Mouse (Mus musculus) CD8-positive naive resting alpha-beta T cell, adult 2 months (primary cell): ENCODE results near the gene Pltp.
"Not testable (repeated sequence)": the region's sequence is repeated elsewhere in the genome, so short reads cannot be mapped to it uniquely, and the experiment has no call there.

Experiments
- DNase-seq, 2 experiments: peaks; one replicate each; pipeline ENCODE4 v3.0.0; 2022; ENCODE audit warnings: low read depth in 2 of 2, low spot score in 2 of 2

The Pltp gene

GRCm38 (mm10) chr2:164813557-164813956, 44.0 kb downstream of the Pltp start:
- DNase-seq: no peak

GRCm38 (mm10) chr2:164806614-164807013, 50.9 kb downstream of the Pltp start:
- no peak for DNase-seq

DNA sequence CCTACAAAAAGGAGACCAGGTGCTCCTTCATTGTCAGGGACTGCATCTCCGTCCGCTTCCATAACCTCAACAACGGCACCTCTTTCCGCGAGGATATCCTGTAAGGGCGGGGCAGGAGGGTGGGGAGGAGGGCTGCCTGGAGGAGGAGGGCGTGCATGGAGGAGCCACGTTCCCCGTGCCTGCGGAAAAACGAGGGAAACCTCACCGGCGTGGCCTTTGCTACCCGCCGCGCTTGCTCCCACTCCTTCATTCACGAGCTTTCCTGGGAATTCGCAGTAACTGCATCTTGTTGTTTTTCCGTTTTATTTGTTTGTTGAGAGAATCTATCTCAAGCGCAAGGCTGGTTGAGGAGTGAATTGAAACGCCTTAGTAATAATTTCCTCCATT, 52.2 kb downstream of the Pltp start:
- no peak for DNase-seq

- DNase-seq: peak; percentile 96 to 98
Measured at GRCm38 (mm10) chr2:164804533-164805331, 52.8 kb downstream of the Pltp start, which contains the start of the genes Acot8 and Zswim3. Gene Acot8 (minus strand): TSS chr2:164804882. Gene Zswim3 (plus strand): TSS chr2:164805098.

GRCm38 (mm10) chr2:164803921-164804313, 53.6 kb downstream of the Pltp start:
- DNase-seq: no peak

DNA sequence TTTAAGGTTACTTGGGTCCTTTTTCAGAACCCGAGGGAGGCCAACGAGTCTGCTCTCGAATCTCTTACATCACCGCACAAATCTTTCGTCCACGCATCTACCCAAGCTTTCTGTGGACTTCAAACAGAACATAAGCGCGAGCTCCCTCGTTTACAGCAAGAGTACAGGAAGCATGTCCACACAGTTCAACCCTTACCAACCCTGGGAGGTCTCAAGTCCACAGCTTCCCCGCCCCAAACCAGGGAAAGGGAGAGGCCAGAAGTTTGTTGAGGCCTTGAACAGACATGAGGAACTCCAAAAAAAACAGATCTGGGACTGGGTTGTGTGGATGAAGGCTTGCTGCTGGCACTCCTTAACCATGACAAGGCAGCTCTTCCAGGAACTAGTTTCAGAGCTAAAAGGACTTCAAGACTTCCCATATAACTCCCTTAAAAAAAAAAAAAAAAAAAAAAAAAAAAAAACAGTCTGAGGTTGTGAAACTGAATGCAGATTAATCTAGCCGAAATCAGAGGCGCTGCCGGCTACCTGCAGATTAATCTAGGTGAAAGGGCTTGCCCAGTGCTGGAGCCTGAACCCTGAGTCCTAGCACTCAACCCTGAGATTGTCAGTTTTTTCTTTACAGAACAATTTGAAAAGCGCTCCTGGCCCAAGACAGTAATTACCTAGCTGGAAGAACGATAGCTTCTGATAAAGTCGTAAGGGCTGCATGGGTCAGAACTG, 54.1 kb downstream of the Pltp start:
- DNase-seq: no peak

DNA sequence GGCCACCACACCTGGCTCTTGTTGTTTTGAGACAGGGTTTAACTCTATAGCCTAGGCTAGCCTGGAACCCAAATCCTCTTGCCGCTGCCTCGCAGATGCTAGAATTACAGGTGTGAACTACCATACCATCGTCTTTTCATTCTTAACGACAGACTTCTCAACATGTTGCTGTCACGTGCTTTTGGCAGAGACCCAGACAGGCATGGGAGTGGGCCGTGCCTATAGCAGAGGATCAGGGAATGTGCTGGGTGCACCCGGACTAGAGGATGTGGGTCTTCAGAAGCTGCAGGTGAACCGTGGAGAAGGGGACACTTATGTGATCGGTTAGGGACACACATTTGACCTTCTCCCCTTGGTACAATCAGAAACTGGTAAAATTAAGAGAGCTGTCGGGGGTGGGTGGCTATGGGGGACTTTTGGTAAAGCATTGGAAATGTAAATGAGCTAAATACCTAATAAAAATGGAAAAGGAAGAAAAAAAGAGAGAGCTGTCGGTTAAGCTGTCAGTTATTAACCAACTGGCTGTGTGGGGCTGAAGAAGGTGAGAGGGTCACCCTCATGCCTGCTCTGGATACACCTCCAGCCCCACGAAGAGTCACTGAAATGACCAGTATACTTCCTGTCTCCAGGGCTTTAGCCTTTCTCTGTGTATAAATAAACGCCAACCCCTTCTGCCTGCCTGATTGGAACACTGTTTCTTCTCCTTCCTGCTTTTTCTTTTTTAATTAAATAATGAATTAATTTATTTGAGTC, 57.1 kb downstream of the Pltp start:
- DNase-seq: no peak

- DNase-seq: not testable (repeated sequence)
Measured at GRCm38 (mm10) chr2:164798554-164798953, 59.0 kb downstream of the Pltp start.

DNA sequence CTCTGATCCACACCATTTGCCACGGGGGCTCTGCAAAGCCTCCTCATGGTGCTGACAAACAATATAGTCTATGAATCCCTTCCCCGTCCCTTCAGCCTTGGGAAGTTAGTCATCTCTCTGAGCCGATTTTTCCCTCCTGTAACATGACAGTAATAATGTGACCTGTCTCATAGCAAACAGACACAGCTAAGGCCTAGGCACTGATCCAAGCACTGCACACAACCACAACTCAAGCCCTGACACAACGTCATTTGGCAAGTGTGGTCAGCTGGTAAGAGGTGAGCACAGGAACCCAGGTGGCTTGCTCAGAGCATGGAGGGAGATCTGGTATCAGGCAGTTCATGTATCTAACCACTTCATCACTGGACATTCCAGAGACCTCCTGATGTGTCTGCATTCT, 61.6 kb downstream of the Pltp start:
- no peak for DNase-seq

GRCm38 (mm10) chr2:164794293-164794692, 63.2 kb downstream of the Pltp start:
- peak; percentile 69 to 76 for DNase-seq

GRCm38 (mm10) chr2:164793772-164794171, 63.7 kb downstream of the Pltp start:
- DNase-seq: no peak

GRCm38 (mm10) chr2:164793236-164793635, 64.3 kb downstream of the Pltp start:
- DNase-seq: peak; percentile 38 to 67

DNA sequence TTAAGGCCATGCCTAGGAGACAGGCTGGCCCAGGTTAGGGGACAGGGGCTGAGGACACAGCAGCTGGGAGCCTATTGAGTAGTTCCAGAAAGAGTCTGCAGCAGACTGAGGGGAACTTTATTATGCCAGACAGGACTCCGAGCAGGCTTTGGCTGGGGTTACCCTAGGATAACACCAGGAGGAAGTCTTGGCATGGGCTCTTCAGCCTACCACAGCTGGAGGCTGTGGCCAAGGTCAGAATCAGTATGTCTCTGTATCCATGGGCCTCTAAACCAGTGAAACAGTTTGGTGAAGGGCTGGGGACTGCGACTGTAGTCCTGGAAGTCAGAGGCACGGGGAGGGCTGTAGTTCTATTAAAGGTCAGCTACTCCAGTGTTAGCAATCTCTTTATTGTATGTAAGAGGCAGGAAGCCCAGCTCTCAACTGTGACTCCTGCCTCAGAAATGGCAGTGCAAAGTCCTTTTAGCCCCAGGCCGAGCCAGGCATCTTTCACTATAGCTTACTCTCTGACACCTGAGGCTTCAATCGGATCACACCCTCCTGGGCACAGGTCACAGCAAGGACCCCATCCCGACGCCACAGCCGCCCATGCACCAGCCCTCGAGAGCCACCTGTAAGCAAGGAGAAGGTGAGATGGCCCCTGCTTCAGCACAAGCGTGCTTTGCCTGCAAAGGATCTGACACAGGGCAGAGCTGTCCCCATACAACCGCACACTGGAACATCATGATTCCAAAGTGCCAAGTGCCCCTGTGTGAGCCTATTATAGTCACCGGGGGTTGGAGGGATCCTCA, 64.9 kb downstream of the Pltp start:
- no peak for DNase-seq

DNA sequence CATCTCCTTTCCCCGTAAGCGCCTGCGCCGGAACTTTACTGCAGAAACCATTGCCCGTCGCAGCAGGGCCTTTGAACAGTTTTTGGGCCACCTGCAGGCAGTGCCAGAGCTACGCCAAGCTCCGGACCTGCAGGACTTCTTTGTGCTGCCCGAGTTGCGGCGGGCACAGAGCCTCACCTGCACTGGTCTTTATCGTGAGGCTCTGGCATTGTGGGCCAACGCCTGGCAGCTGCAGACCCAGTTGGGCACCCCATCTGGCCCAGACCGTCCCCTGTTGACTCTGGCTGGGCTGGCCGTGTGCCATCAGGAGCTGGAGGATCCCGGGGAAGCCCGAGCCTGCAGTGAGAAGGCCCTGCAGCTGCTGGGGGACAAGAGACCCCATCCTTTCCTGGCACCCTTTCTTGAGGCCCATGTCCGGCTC, 65.7 kb downstream of the Pltp start:
- DNase-seq: no peak

GRCm38 (mm10) chr2:164790451-164790850, 67.1 kb downstream of the Pltp start:
- no peak for DNase-seq
